Mouse (Mus musculus) liver, postnatal 0 days (tissue): ENCODE data around the gene Zfp523. TPM values are rescaled to one million over a fixed set of nuclear protein-coding genes. Genes with fewer than 3 reads are reported as not detected.

Source experiments
- ATAC-seq: fragments of 200-750 bp; cut with Nextera tagmentation; 2 replicates; pipeline ENCODE4 v1.8.0; 2017; ENCODE audit warnings: mild to moderate bottlenecking, moderate library complexity
- DNase-seq: peaks from one replicate; pipeline ENCODE4 v3.0.0-alpha.2; 2016
- H3K27ac ChIP-seq: fragments of 300-500 bp; sonication (generic); 2 replicates; pipeline ENCODE4 v1.5.1; 2014; ENCODE audit warnings: antibody characterized with exemption, moderate library complexity, mild to moderate bottlenecking, low read depth
- H3K27me3 ChIP-seq: fragments of 300-500 bp; sonication (generic); 2 replicates; pipeline ENCODE4 v1.6.1; 2014; ENCODE audit warnings: low read length, control low read depth, mixed read lengths; ENCODE audit not compliant: insufficient read depth
- H3K36me3 ChIP-seq: fragments of 300-500 bp; sonication (generic); replicated peaks from 2 replicates; pipeline ENCODE4 v1.6.1; 2014; ENCODE audit warnings: mild to moderate bottlenecking, control low read depth, low read length, moderate library complexity, mixed read lengths; ENCODE audit not compliant: insufficient read depth
- H3K4me1 ChIP-seq: fragments of 300-500 bp; sonication (generic); 2 replicates; pipeline ENCODE4 v1.6.1; 2014; ENCODE audit warnings: antibody characterized with exemption, mild to moderate bottlenecking, control low read depth; ENCODE audit not compliant: insufficient read depth
- H3K4me2 ChIP-seq: fragments of 300-500 bp; sonication (generic); 2 replicates; pipeline ENCODE4 v1.6.1; 2014; ENCODE audit warnings: low read depth, mild to moderate bottlenecking, low read length, moderate library complexity, mixed read lengths
- H3K4me3 ChIP-seq: fragments of 300-500 bp; sonication (generic); 2 replicates; pipeline ENCODE4 v1.5.1; 2014; ENCODE audit warnings: low read depth, low read length
- H3K9ac ChIP-seq: fragments of 300-500 bp; sonication (generic); replicated peaks from 2 replicates; pipeline ENCODE4 v1.6.1; 2014; ENCODE audit warnings: mild to moderate bottlenecking, moderate library complexity
- H3K9me3 ChIP-seq: fragments of 300-500 bp; sonication (generic); 2 replicates; pipeline ENCODE4 v1.6.1; 2016; ENCODE audit warnings: mild to moderate bottlenecking, control low read depth, low read length, mixed read lengths
- CTCF ChIP-seq: sonication (generic); IDR thresholded peaks from 2 replicates; pipeline ENCODE4 v1.5.1; 2016; ENCODE audit warnings: antibody characterized with exemption, low read depth
- EP300 ChIP-seq: IDR thresholded peaks from 2 replicates; pipeline ENCODE4 v1.6.1; 2016; ENCODE audit warnings: antibody characterized with exemption, low read depth, mild to moderate bottlenecking
- WGBS: fragments of 180-500 bp; shearing (Covaris S2); extraction: QIAGEN DNeasy Blood & Tissue Kit; methylation state at CpG from one replicate; pipeline ENCODE4 v1.1.7; 2014; ENCODE audit not compliant: insufficient replicate concordance; 5-methylcytosine and 5-hydroxymethylcytosine counted together
- polyA plus RNA-seq: library from polyadenylated mRNA; unstranded; fragments of >200 nt; fragmentation: Nextera tagmentation; extraction: Ambion mirVana; gene quantifications from 2 replicates; pipeline ENCODE4 v1.2.1, GENCODE M21; 2015

The Zfp523 gene
- polyA plus RNA-seq, 1 experiment from 2014 or later: 6.1 TPM

DNA sequence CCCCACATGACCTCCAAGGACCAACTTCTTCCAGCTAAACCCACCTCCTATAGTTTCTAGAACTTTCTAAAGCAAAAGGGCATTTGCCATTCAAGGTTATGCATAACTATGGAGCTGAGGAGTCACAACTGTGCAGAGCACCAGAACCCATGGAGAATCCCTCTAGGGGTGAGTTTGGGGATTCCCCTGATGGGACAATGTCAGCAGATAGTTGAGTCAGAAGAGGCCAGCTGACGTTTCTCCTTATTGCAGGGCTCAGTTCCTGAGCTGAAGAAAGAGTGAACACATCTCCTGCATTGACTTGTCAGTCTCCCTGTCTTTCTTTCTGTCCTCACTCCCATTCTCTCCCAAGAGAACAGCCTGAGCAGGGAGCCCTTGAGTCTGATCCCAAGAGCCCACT lies 15.8 kb downstream of the Zfp523 start:
- H3K27ac ChIP-seq: no peak overlapping the region
- H3K4me2 ChIP-seq: no peak overlapping the region
- no peak overlapping the region for H3K9ac ChIP-seq
- TF ChIP-seq EP300 (no peak), CTCF (0 out of 2 replicates have a peak, but pooled peaks have one; percentile 1)
- H3K4me1 ChIP-seq: no peaks in the 10 kb centered on the region
- ATAC-seq (no peak), DNase-seq (no peak)
- H3K4me3 ChIP-seq: no peak overlapping the region
- no peaks in the 10 kb centered on the region for H3K9me3 ChIP-seq
- no peaks in the 10 kb centered on the region for H3K27me3 ChIP-seq
- 46% methylated on average over 1 of the region's 1 CpGs for WGBS
- H3K36me3 ChIP-seq: peaks cover 6% of the 10 kb centered on the region

GRCm38 (mm10) chr17:28193559-28193958 lies 16.6 kb downstream of the Zfp523 start:
- Histone ChIP-seq H3K9ac (no peak overlapping the region), H3K4me2 (no peak overlapping the region), H3K4me3 (no peak overlapping the region), H3K4me1 (no peaks in the 10 kb centered on the region), H3K27me3 (no peaks in the 10 kb centered on the region), H3K9me3 (no peaks in the 10 kb centered on the region), H3K36me3 (peaks cover 9% of the 10 kb centered on the region), H3K27ac (no peak overlapping the region)
- ATAC-seq (no peak), DNase-seq (no peak)
- no peak for TF ChIP-seq CTCF
- TF ChIP-seq EP300: no peak
- 72% methylated on average over 3 of the region's 3 CpGs for WGBS

GRCm38 (mm10) chr17:28195033-28195432 lies 18.1 kb downstream of the Zfp523 start:
- no peak overlapping the region for H3K4me3 ChIP-seq
- peaks cover 12% of the 10 kb centered on the region for H3K36me3 ChIP-seq
- H3K9ac ChIP-seq: no peak overlapping the region
- no peak for ATAC-seq
- no peak overlapping the region for H3K27ac ChIP-seq
- TF ChIP-seq CTCF (no peak), EP300 (no peak)
- no peak overlapping the region for H3K4me2 ChIP-seq
- 78% methylated on average over 10 of the region's 10 CpGs for WGBS
- H3K27me3 ChIP-seq: no peaks in the 10 kb centered on the region
- no peak for DNase-seq
- H3K4me1 ChIP-seq: no peaks in the 10 kb centered on the region
- H3K9me3 ChIP-seq: no peaks in the 10 kb centered on the region

DNA sequence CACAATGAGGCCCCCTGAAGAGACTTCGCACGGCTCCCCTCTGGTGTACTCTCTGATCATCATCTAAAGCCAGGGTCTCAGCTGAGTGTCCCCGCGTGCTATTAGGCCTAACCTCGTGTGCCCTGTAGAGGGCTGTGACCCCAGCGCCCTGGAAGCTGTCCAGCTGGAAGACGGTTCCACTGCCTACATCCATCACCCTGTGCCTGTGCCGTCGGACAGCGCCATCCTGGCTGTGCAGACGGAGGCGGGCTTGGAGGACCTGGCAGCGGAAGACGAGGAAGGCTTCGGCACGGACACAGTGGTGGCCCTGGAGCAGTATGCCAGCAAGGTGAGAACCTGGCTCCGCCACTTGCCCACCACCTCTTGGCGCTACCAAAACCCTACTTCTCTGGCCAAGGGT lies 20.7 kb downstream of the Zfp523 start:
- DNase-seq (no peak), ATAC-seq (no peak)
- H3K4me2 ChIP-seq: no peak overlapping the region
- TF ChIP-seq EP300: no peak
- TF ChIP-seq CTCF: no peak
- H3K4me1 ChIP-seq: no peaks in the 10 kb centered on the region
- H3K9me3 ChIP-seq: no peaks in the 10 kb centered on the region
- no peak overlapping the region for H3K27ac ChIP-seq
- 78% methylated on average over 18 of the region's 18 CpGs for WGBS
- H3K27me3 ChIP-seq: no peaks in the 10 kb centered on the region
- no peak overlapping the region for H3K4me3 ChIP-seq
- H3K36me3 ChIP-seq: peaks cover 15% of the 10 kb centered on the region
- no peak overlapping the region for H3K9ac ChIP-seq

DNA sequence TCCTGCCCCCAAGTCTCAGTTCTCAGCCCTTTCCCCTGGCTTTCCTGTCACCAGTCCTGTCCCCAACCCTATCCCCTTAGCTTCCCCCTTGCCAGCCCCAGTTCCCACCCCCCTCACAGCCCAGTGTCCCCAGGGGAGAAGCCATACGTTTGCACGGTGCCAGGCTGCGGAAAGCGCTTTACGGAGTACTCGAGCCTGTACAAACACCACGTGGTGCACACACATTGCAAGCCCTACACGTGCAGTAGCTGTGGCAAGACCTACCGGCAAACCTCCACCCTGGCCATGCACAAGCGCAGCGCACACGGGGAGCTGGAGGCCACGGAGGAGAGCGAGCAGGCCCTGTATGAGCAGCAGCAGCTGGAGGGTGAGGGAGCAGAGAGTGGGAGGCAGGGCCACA lies 25.1 kb downstream of the Zfp523 start:
- Histone ChIP-seq H3K27ac (no peak overlapping the region), H3K27me3 (no peaks in the 10 kb centered on the region), H3K9ac (no peak overlapping the region), H3K4me1 (0 out of 2 replicates have a peak, but pooled peaks cover 2% of the 10 kb centered on the region), H3K4me2 (no peak overlapping the region), H3K9me3 (no peaks in the 10 kb centered on the region), H3K36me3 (peaks cover 19% of the 10 kb centered on the region), H3K4me3 (no peak overlapping the region)
- ATAC-seq: no peak
- 72% methylated on average over 14 of the region's 14 CpGs for WGBS
- DNase-seq: no peak
- TF ChIP-seq CTCF (no peak), EP300 (no peak)

DNA sequence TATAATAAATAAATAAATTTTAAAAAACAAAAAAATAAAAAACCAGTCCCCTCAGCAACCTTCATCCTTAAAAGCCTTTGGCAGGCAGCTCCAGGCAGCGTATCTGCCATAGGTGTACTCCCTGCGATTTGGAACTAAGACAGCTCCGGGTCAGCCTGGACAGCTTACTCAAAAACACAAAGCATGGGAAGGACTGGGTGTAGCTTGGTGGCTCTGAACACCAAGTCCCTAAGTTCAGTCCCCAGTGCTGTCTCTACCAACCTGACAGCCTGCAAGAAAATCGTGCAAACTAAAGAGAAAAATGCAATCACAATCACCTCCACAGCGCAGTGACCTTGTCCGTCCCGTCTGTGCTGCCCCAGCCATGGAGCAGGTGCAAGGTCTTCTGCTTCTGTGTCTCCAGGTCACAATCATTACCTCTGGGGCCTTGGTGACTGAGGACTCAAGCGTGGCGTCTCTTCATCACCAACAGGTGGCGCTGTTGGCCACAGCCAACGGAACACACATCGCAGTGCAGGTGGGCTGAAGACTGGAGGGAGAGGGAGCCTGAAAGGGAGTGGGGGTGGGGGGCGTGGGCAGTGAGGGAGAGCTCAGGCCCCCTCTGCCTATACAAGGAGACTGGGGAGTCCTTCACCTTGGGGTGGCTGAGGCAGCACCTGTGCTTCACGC lies 27.3 kb downstream of the Zfp523 start:
- Histone ChIP-seq H3K4me3 (no peak overlapping the region), H3K9ac (no peak overlapping the region), H3K9me3 (no peaks in the 10 kb centered on the region), H3K27ac (no peak overlapping the region), H3K27me3 (no peaks in the 10 kb centered on the region), H3K4me2 (no peak overlapping the region), H3K4me1 (peaks cover 2% of the 10 kb centered on the region; the same call in 1 of the 2 replicates), H3K36me3 (peaks cover 16% of the 10 kb centered on the region)
- WGBS: 38% methylated on average over 14 of the region's 14 CpGs
- ATAC-seq (no peak), DNase-seq (peak; percentile 73)
- TF ChIP-seq CTCF (peak; percentile 96), EP300 (no peak)

- H3K27ac ChIP-seq: no peak overlapping the region
- peaks cover 5% of the 10 kb centered on the region; the same call in 1 of the 2 replicates for H3K4me1 ChIP-seq
- DNase-seq: no peak
- no peak for ATAC-seq
- no peaks in the 10 kb centered on the region for H3K9me3 ChIP-seq
- H3K9ac ChIP-seq: no peak overlapping the region
- no peak overlapping the region for H3K4me2 ChIP-seq
- TF ChIP-seq CTCF (no peak), EP300 (no peak)
- peaks cover 8% of the 10 kb centered on the region for H3K36me3 ChIP-seq
- H3K4me3 ChIP-seq: no peak overlapping the region
- 77% methylated on average over 8 of the region's 8 CpGs for WGBS
- no peaks in the 10 kb centered on the region for H3K27me3 ChIP-seq
Observed at GRCm38 (mm10) chr17:28205443-28205842, 28.5 kb downstream of the Zfp523 start.
